Mouse (Mus musculus): ENCODE measurements around the gene Tmem230. TPM values are rescaled to one million over a fixed set of nuclear protein-coding genes. Genes with fewer than 3 reads are reported as not detected.
A peak's percentile ranks its signal among the peaks of the same experiment; 100 is the strongest.
"Not testable (repeated sequence)": the region's sequence is repeated elsewhere in the genome, so short reads cannot be mapped to it uniquely, and the experiment has no call there.

The Tmem230 gene
- polyA plus RNA-seq, 1 experiment from 2014 or later, result 66.1 TPM

- Histone ChIP-seq H3K27me3 (ENCODE audit: control insufficient read depth, insufficient read depth, low read length) (no peaks in the 10 kb centered on the region), H3K4me3 (ENCODE audit: low read depth, low read length) (no peak overlapping the region), H3K9me3 (ENCODE audit: control insufficient read depth, low read length) (no peaks in the 10 kb centered on the region), H3K9ac (ENCODE audit: low read depth, low read length) (no peak overlapping the region), H3K4me2 (replicated peaks; ENCODE audit: low read depth, low read length) (no peak overlapping the region), H3K36me3 (ENCODE audit: control insufficient read depth, insufficient read depth, low read length) (no peaks in the 10 kb centered on the region; the same call in 1 of the 2 replicates), H3K4me1 (replicated peaks; ENCODE audit: control insufficient read depth, insufficient read depth, low read length) (no peaks in the 10 kb centered on the region), H3K27ac (ENCODE audit: low read depth, low read length) (no peak overlapping the region)
- no peak for ATAC-seq (ENCODE audit: low FRiP score)
- DNase-seq (ENCODE audit: low spot score), result no peak
- WGBS, result 96% methylated on average over 3 of the region's 3 CpGs
These were observed 4.2 kb downstream of the Tmem230 start for GRCm38 (mm10) chr2:132243370-132243769.

GRCm38 (mm10) chr2:132240457-132240856 lies 7.2 kb downstream of the Tmem230 start:
- WGBS, result 28% methylated on average over 6 of the region's 10 CpGs
- ATAC-seq (ENCODE audit: low FRiP score), result not testable (repeated sequence)

GRCm38 (mm10) chr2:132239434-132239833 lies 8.2 kb downstream of the Tmem230 start:
- H3K9ac ChIP-seq (ENCODE audit: low read depth, low read length); H3K36me3 ChIP-seq (ENCODE audit: control insufficient read depth, insufficient read depth, low read length); H3K4me2 ChIP-seq (replicated peaks; ENCODE audit: low read depth, low read length); H3K9me3 ChIP-seq (ENCODE audit: control insufficient read depth, low read length); H3K4me3 ChIP-seq (ENCODE audit: low read depth, low read length); H3K4me1 ChIP-seq (replicated peaks; ENCODE audit: control insufficient read depth, insufficient read depth, low read length); H3K27me3 ChIP-seq (ENCODE audit: control insufficient read depth, insufficient read depth, low read length); ATAC-seq (ENCODE audit: low FRiP score); DNase-seq (ENCODE audit: low spot score); H3K27ac ChIP-seq (ENCODE audit: low read depth, low read length): not testable (repeated sequence)
- 90% methylated on average over 3 of the region's 3 CpGs for WGBS

More at GRCm38 (mm10) chr2:132240457-132240856, 7.2 kb downstream of the Tmem230 start:
- not testable (repeated sequence) for H3K9me3 ChIP-seq (ENCODE audit: control insufficient read depth, low read length); H3K9ac ChIP-seq (ENCODE audit: low read depth, low read length); H3K4me1 ChIP-seq (replicated peaks; ENCODE audit: control insufficient read depth, insufficient read depth, low read length); H3K36me3 ChIP-seq (ENCODE audit: control insufficient read depth, insufficient read depth, low read length); H3K27me3 ChIP-seq (ENCODE audit: control insufficient read depth, insufficient read depth, low read length); H3K4me2 ChIP-seq (replicated peaks; ENCODE audit: low read depth, low read length); H3K4me3 ChIP-seq (ENCODE audit: low read depth, low read length); H3K27ac ChIP-seq (ENCODE audit: low read depth, low read length)
- DNase-seq (ENCODE audit: low spot score), result peak; percentile 77

GRCm38 (mm10) chr2:132235975-132236374 lies 11.6 kb downstream of the Tmem230 start:
- no peak overlapping the region for H3K4me3 ChIP-seq (ENCODE audit: low read depth, low read length)
- H3K4me2 ChIP-seq (replicated peaks; ENCODE audit: low read depth, low read length), result no peak overlapping the region
- no peak overlapping the region for H3K27ac ChIP-seq (ENCODE audit: low read depth, low read length)
- DNase-seq (ENCODE audit: low spot score), result no peak
- no peak overlapping the region for H3K9ac ChIP-seq (ENCODE audit: low read depth, low read length)
- H3K4me1 ChIP-seq (replicated peaks; ENCODE audit: control insufficient read depth, insufficient read depth, low read length), result no peaks in the 10 kb centered on the region
- no peaks in the 10 kb centered on the region for H3K27me3 ChIP-seq (ENCODE audit: control insufficient read depth, insufficient read depth, low read length)
- 79% methylated on average over 7 of the region's 7 CpGs for WGBS
- no peaks in the 10 kb centered on the region for H3K9me3 ChIP-seq (ENCODE audit: control insufficient read depth, low read length)
- no peak for ATAC-seq (ENCODE audit: low FRiP score)
- no peaks in the 10 kb centered on the region for H3K36me3 ChIP-seq (ENCODE audit: control insufficient read depth, insufficient read depth, low read length)

GRCm38 (mm10) chr2:132235291-132235690 lies 12.3 kb downstream of the Tmem230 start:
- no peak for ATAC-seq (ENCODE audit: low FRiP score)
- no peak overlapping the region for H3K4me2 ChIP-seq (replicated peaks; ENCODE audit: low read depth, low read length)
- WGBS, result 58% methylated on average over 2 of the region's 2 CpGs

GRCm38 (mm10) chr2:132233985-132234765 lies 13.4 kb downstream of the Tmem230 start:
- Histone ChIP-seq H3K27me3 (ENCODE audit: control insufficient read depth, insufficient read depth, low read length) (no peaks in the 10 kb centered on the region), H3K4me3 (ENCODE audit: low read depth, low read length) (no peak overlapping the region), H3K9me3 (ENCODE audit: control insufficient read depth, low read length) (no peaks in the 10 kb centered on the region), H3K4me1 (replicated peaks; ENCODE audit: control insufficient read depth, insufficient read depth, low read length) (no peaks in the 10 kb centered on the region), H3K27ac (ENCODE audit: low read depth, low read length) (no peak overlapping the region), H3K36me3 (ENCODE audit: control insufficient read depth, insufficient read depth, low read length) (no peaks in the 10 kb centered on the region), H3K4me2 (replicated peaks; ENCODE audit: low read depth, low read length) (no peak overlapping the region), H3K9ac (ENCODE audit: low read depth, low read length) (no peak overlapping the region)
- DNase-seq (ENCODE audit: low spot score) (no peak), ATAC-seq (ENCODE audit: low FRiP score) (no peak)
- WGBS, result 79% methylated on average over 16 of the region's 16 CpGs

More at GRCm38 (mm10) chr2:132235291-132235690, 12.3 kb downstream of the Tmem230 start:
- Histone ChIP-seq H3K4me3 (ENCODE audit: low read depth, low read length) (no peak overlapping the region), H3K9me3 (ENCODE audit: control insufficient read depth, low read length) (no peaks in the 10 kb centered on the region), H3K27ac (ENCODE audit: low read depth, low read length) (no peak overlapping the region), H3K9ac (ENCODE audit: low read depth, low read length) (no peak overlapping the region), H3K36me3 (ENCODE audit: control insufficient read depth, insufficient read depth, low read length) (no peaks in the 10 kb centered on the region), H3K27me3 (ENCODE audit: control insufficient read depth, insufficient read depth, low read length) (no peaks in the 10 kb centered on the region), H3K4me1 (replicated peaks; ENCODE audit: control insufficient read depth, insufficient read depth, low read length) (no peaks in the 10 kb centered on the region)
- no peak for DNase-seq (ENCODE audit: low spot score)

GRCm38 (mm10) chr2:132232413-132232945 lies 15.1 kb downstream of the Tmem230 start:
- H3K36me3 ChIP-seq (ENCODE audit: control insufficient read depth, insufficient read depth, low read length), result no peaks in the 10 kb centered on the region
- no peak overlapping the region for H3K4me3 ChIP-seq (ENCODE audit: low read depth, low read length)
- WGBS, result 71% methylated on average over 3 of the region's 3 CpGs
- DNase-seq (ENCODE audit: low spot score), result no peak
- no peaks in the 10 kb centered on the region for H3K9me3 ChIP-seq (ENCODE audit: control insufficient read depth, low read length)
- H3K9ac ChIP-seq (ENCODE audit: low read depth, low read length), result no peak overlapping the region
- H3K27me3 ChIP-seq (ENCODE audit: control insufficient read depth, insufficient read depth, low read length), result no peaks in the 10 kb centered on the region
- no peak overlapping the region for H3K27ac ChIP-seq (ENCODE audit: low read depth, low read length)
- H3K4me1 ChIP-seq (replicated peaks; ENCODE audit: control insufficient read depth, insufficient read depth, low read length), result no peaks in the 10 kb centered on the region
- no peak for ATAC-seq (ENCODE audit: low FRiP score)
- H3K4me2 ChIP-seq (replicated peaks; ENCODE audit: low read depth, low read length), result no peak overlapping the region

GRCm38 (mm10) chr2:132224359-132224758 lies 23.2 kb downstream of the Tmem230 start:
- Histone ChIP-seq H3K36me3 (ENCODE audit: control insufficient read depth, insufficient read depth, low read length) (no peaks in the 10 kb centered on the region), H3K27me3 (ENCODE audit: control insufficient read depth, insufficient read depth, low read length) (no peaks in the 10 kb centered on the region), H3K4me1 (replicated peaks; ENCODE audit: control insufficient read depth, insufficient read depth, low read length) (no peaks in the 10 kb centered on the region), H3K27ac (ENCODE audit: low read depth, low read length) (no peak overlapping the region), H3K9ac (ENCODE audit: low read depth, low read length) (no peak overlapping the region), H3K4me2 (replicated peaks; ENCODE audit: low read depth, low read length) (no peak overlapping the region), H3K4me3 (ENCODE audit: low read depth, low read length) (no peak overlapping the region), H3K9me3 (ENCODE audit: control insufficient read depth, low read length) (no peaks in the 10 kb centered on the region)
- DNase-seq (ENCODE audit: low spot score), result no peak
- no peak for ATAC-seq (ENCODE audit: low FRiP score)
- 88% methylated on average over 4 of the region's 4 CpGs for WGBS

GRCm38 (mm10) chr2:132221611-132222073 lies 26.0 kb downstream of the Tmem230 start:
- Histone ChIP-seq H3K9me3 (ENCODE audit: control insufficient read depth, low read length) (no peaks in the 10 kb centered on the region), H3K27ac (ENCODE audit: low read depth, low read length) (no peak overlapping the region), H3K4me2 (replicated peaks; ENCODE audit: low read depth, low read length) (no peak overlapping the region), H3K36me3 (ENCODE audit: control insufficient read depth, insufficient read depth, low read length) (no peaks in the 10 kb centered on the region), H3K9ac (ENCODE audit: low read depth, low read length) (no peak overlapping the region), H3K27me3 (ENCODE audit: control insufficient read depth, insufficient read depth, low read length) (no peaks in the 10 kb centered on the region), H3K4me3 (ENCODE audit: low read depth, low read length) (no peak overlapping the region), H3K4me1 (replicated peaks; ENCODE audit: control insufficient read depth, insufficient read depth, low read length) (no peaks in the 10 kb centered on the region)
- 74% methylated on average over 11 of the region's 11 CpGs for WGBS
- DNase-seq (ENCODE audit: low spot score), result no peak
- no peak for ATAC-seq (ENCODE audit: low FRiP score)
